Mouse (Mus musculus): ENCODE results near the gene Pias4. TPM values are rescaled to one million over a fixed set of nuclear protein-coding genes. Genes with fewer than 3 reads are reported as not detected.
"Not testable (repeated sequence)": the region's sequence is repeated elsewhere in the genome, so short reads cannot be mapped to it uniquely, and the experiment has no call there.

Gene Pias4
- polyA plus RNA-seq, 1 experiment: 12.5 TPM

DNA sequence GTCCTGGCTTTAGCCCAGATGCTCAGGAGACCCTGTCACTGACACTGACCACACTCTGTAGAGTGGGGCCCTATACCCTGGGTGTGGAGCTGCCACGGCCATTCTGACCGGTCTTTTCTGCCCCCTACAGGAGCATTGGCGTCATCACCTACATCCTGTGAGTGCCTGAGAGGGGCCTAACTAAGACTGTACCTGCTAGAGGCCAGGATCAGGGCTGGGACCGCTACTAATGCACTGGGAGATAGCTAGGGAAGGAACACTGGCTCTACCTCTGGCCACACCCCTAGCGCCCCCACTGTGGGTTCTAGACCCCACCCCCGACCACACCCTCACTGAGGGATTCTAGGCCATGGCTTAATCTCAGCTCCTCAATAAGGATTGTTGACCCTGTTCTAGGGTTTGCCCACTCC lies 23.2 kb upstream of the Pias4 start:
- no peak for DNase-seq (ENCODE audit: low spot score)

DNA sequence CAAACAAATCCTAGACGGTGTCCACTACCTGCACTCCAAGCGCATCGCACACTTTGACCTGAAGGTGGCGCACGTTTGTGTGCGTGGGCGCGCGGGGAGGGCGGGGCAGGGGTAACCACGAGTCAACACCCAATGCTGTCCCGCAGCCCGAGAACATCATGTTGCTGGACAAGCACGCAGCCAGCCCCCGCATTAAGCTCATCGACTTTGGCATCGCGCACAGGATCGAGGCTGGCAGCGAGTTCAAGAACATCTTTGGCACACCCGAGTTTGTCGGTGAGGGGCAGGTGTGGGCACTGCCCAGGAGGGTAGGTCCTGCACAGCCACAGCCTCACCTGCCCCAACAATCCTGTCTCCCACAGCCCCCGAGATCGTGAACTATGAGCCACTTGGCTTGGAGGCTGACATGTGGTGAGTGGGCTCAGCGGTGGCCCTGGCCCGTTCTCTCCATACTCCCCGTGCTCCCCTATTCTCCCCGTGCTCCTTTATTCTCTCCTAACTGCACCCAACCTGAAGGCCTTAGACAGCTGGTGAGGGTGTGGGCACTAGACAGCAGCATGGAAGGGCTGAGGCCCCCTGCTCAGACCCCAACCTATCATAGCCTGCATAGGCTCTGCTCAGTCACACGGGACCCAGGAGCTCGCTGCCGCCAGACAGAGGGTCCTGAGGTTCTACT lies 22.7 kb upstream of the Pias4 start:
- no peak for DNase-seq (ENCODE audit: low spot score)

DNA sequence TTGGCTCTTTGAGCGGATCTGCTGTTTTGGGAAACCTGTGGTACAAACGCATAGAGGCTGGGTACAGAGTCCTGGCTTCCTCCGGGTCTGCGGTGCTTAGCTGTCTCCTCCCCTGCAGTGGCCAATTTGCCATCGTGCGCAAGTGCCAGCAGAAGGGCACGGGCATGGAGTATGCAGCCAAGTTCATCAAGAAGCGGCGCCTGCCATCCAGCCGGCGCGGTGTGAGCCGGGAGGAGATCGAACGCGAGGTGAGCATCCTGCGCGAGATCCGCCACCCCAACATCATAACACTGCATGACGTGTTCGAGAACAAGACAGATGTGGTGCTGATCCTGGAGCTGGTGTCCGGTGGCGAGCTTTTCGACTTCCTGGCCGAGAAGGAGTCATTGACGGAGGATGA lies 22.1 kb upstream of the Pias4 start:
- no peak for DNase-seq (ENCODE audit: low spot score)

DNA sequence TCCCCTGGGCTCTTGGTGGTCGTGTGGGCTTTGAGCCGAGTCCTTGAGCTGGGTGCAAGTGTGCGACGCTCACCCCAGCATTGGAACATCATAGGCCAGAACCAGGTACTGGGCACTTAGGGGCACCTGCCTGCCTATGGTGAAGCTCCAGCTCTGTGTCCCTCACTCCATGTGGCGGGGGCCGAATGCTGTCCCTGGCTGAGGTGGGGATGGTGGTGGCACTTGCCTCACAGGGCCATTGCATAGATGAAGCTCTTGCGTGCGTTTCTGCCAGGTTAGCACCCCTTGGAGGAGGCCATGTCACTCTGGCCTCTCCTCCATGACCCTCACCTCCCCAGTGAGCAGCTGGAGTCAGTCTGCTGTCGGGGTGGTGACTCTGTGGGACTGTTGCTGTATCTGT lies 19.4 kb upstream of the Pias4 start:
- no peak for DNase-seq (ENCODE audit: low spot score)

DNA sequence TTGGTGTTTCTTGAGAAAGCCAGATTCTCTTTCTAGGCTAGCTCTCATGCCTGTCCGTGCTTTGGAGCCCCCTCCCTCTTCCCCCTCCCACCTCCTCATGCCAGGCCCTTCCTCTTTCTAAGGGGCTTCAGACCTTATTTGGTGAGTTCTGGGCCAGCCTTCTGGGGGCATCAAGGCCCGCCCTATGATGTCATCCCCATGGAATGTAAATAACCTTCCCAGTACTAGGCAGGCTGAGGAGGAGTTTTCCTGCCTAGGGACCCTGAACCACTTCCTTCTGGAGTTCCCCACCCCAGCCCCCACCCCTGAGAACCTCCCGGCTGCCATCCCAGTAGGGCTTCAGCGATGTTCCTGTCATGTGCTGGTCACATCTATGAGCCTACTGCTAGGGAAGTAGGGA lies 17.0 kb upstream of the Pias4 start:
- DNase-seq (ENCODE audit: low spot score): no peak

DNA sequence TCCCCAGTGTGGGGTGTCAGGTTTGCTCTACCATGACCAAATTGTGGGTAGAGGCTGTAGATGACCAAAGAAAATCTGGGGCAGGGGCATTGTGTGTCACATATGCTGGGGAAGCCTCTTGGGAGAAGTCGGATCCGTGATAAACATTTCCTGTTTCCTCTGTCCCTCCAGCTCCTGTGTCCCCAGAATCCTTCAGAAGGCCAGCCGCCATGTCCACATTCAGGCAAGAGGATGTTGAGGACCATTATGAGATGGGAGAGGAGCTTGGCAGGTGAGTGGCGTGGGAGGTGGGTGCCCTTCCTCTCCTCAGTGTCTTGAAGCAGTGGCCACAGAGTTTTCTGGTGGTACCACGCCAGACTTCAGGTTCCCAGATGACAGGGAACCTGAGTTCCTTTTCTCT lies 16.1 kb upstream of the Pias4 start, which contains the start of gene 4930442H23Rik:
TSS of gene 4930442H23Rik (minus strand) at position 45 of the 400 bp plus-strand sequence.
- no peak for DNase-seq (ENCODE audit: low spot score)

DNA sequence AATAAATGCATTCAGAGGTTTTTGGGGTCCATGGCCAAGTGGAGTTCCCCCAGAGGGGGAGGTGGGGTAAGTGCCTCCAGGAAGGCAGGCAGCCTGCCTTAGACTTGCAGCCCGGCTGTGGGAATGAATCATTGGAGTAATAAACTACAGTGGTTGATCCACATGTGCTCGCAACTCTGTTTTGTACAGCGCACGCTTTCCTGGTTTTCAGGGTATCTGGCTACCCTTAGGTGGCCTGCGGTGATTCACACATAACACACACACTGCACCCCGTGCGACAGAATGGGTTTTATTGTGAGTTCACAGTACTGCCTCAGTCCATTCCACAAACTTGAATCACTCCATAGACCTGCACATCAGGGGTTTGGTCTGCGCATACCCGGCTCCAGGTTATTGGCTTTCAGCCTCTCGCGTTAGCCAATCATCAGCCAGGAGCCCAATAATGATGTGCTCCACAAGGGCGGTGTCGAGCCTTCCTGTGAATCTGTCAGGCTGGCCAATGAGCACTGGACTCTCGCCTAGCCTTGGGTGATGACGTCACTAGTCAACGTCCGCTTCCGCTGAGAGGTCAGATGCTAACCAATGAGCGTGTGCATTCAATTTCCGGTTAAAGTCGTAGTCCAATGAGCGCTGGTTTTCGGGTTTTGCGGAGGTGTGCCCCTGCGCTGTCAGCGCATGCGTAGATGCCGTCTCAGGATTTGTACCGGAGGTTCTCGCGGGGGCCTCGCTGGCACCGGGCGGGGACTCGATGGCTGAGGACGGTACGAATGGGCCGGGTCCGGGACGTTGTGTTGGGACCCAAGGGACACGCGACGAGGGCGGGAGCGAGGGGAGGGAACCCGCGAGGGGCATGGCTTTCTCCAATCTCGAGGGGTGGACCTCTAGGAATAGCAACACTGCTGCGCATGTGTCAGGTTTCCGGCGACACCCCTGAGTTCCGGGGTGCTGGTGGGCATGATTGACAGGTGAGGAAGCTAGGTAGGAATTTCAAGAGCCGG lies 14.9 kb upstream of the Pias4 start, which contains the start of gene Dapk3:
TSS of gene Dapk3 (plus strand) at position 670 of the 998 bp plus-strand sequence.
- DNase-seq (ENCODE audit: low spot score): peak; percentile 94

DNA sequence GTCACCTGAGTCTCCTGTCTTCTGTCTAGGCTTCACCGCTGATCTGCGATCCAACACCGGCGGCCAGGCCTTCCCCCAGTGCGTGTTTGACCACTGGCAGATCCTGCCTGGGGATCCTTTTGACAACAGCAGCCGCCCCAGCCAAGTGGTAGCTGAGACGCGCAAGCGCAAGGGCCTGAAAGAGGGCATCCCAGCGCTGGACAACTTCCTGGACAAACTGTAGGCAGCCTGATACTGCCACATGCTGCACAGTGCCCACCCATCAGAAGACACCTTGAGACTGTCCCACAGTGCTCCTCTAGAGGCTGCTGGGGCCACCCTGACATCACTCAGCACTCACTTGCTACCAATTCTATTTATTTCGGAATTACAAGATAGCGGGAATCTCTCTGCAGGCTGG lies 14.1 kb upstream of the Pias4 start:
- not testable (repeated sequence) for DNase-seq (ENCODE audit: low spot score)

DNA sequence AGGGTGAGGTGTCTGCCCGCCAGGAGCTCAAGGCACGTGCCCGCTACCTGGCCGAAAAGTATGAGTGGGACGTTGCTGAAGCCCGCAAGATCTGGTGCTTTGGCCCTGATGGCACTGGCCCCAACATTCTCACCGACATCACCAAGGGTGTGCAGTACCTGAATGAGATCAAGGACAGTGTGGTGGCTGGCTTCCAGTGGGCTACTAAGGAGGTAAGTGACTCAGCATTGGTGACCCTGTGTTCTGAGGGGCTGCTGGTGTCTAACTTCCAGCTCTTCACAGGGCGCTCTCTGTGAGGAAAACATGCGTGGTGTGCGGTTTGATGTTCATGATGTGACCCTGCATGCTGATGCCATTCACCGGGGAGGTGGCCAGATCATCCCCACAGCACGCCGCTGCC lies 13.2 kb upstream of the Pias4 start:
- DNase-seq (ENCODE audit: low spot score): no peak

DNA sequence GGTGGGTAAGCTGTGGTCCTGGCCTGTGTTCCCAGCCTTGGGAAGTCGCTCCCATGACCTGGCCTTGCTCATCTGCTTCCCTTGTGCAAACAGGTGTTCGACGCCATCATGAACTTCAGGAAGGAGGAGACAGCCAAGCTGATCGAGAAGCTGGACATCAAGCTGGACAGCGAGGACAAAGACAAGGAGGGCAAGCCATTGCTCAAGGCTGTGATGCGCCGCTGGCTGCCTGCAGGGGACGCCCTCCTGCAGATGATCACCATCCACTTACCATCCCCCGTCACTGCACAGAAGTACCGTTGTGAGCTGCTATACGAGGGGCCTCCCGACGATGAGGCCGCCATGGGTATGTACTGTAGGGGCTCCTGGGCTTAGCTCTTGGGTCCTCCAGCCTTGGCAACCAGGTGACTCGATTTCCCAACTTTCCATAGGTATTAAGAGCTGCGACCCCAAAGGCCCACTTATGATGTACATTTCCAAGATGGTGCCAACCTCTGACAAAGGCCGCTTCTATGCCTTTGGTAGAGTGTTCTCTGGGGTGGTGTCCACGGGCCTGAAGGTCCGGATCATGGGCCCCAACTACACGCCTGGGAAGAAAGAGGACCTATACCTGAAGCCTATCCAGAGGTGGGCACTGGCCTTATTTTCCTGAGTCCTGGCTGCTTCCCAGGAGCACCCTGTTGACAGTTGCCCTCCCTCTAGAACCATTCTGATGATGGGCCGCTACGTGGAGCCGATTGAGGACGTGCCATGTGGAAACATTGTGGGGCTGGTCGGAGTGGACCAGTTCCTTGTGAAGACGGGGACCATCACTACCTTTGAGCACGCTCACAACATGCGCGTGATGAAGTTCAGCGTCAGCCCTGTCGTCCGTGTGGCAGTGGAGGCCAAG lies 12.0 kb upstream of the Pias4 start:
- no peak for DNase-seq (ENCODE audit: low spot score)

DNA sequence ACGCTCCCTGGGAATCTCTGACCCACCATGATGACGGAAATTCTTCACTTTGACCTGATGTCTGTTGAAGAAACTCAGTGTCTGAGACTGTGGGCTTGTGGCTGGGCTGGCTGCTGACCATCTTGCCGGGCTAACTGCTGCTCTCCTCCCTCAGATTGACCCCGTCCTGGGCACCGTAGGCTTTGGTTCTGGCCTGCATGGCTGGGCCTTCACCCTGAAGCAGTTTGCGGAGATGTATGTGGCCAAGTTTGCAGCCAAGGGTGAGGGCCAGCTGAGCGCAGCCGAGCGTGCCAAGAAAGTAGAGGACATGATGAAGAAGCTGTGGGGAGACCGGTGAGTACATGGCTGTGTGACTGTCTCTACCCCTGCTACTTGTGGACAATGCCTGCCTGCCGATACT lies 11.2 kb upstream of the Pias4 start:
- no peak for DNase-seq (ENCODE audit: low spot score)

DNA sequence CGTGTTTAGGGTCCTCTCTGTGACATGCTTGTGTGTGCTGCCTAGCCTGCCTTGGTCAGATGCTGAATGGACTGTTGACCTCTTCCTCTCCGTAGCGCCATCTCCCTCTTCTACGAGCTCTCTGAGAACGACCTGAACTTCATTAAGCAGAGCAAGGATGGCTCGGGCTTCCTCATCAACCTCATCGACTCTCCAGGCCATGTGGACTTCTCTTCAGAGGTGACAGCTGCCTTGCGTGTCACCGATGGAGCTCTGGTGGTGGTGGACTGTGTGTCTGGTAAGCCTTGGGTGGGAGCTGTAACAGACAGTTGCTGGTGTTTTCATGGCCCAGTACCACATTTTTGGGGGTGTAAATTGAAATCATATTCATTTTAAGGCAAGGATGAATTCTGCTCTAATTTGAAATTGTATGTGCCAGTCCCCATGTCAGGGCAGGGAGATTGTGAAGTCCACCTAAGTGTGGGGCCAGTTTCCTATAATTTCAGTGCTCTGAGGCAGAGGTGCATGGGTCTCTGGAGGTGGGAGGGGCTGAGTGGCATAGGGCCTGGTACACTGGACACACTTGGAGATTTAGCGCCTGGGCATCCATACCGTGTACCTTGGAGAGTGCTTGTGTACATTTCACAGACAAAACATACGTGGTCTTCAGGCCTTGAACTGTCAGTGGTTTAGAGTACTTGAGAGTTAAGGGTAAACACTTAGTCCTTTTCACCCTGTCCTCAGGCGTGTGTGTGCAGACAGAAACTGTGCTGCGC lies 10.4 kb upstream of the Pias4 start:
- DNase-seq (ENCODE audit: low spot score): no peak

DNA sequence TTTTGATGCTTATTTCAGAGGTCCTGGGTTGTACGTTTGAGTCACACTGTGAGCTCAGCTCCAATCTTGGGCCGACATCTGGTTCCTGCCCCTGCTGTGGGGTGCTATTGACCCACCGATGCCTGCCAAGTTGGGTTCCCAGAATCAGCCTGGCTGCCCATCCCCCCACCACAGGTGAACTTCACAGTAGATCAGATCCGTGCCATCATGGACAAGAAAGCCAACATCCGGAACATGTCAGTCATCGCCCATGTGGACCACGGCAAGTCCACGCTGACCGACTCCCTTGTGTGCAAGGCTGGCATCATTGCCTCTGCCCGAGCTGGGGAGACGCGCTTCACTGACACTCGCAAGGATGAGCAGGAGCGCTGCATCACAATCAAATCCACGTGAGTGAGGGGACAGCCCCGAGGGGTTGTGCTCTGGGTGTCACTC lies 9.8 kb upstream of the Pias4 start:
- no peak for DNase-seq (ENCODE audit: low spot score)

DNA sequence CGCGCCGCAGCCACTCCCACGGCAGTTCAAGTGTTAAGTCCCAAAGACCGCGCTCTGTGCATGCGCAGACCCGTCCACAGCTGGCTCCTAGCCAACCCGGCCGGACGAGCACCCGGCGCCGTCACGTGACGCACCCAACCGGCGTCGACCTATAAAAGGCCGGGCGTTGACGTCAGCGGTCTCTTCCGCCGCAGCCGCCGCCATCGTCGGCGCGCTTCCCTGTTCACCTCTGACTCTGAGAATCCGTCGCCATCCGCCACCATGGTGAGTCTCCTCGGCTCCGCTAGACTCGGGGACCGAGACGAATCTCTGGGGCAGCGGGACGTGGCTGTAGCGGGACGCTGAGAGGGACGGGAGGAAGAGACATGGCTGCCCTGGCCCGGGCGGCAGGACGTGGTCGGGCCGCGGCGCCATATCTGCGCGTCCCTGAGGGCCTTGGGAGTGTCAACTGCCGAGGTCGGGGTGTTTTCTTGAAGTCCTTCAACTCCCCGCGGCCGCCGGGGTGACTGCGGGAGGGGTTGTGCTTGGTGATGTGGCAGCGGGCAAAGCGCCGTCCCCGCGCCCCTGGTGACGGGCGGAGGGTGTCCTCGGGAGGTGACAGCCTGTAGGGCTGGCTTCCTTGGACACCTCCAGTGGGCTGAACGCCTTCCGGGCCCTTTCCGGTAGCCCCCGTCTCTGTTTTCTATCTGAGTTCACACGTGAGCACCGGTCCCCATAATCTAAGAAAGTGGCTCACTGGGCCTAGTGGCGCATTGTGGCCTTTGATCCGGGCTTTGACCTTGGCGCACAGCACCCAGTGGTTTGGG lies 8.9 kb upstream of the Pias4 start, which contains the start of gene Eef2:
TSS of gene Eef2 (plus strand) at position 166 of the 806 bp plus-strand sequence.
- peak; percentile 100 for DNase-seq (ENCODE audit: low spot score)

DNA sequence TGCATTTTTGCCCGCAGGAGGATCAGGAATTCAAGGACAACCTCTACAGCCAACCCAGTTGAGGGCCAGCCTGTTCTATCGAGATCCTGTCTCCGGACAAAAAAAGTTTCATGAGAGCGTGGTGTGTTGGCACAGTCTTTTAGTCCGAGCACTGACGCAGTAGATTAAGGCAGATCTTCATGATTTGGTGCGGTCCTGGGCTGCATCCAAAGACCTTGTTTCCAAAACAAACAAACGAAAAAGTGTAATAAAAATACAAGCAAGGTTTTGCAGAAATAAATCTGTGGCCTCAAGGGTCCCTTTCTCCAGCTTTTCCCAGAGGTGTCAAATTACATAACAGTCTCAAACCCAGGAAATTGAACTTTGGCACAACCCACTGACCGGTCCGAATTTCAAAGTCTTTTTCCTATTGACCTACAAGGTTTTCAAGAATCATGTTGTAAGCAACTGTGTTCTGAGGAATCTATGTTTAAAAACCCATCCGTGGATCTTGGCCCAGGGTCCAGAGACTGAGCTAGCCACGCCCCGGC lies 8.3 kb upstream of the Pias4 start:
- no peak for DNase-seq (ENCODE audit: low spot score)

DNA sequence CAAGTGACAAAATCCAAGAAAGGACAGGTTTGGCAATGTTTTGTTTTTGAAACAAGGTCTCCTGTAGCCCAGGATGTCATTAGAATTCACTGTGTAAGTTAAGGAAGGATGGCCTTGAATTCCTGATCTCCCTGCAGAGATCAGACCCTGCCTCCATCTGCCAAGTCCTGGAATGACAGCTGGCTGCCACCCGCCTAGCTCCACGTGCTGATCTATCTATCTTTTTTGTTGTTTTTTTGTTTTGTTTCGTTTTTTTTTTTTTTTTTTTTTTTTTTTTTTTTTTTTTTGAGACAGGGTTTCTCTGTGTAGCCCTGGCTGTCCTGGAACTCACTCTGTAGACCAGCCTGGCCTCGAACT lies 7.6 kb upstream of the Pias4 start:
- not testable (repeated sequence) for DNase-seq (ENCODE audit: low spot score)

DNA sequence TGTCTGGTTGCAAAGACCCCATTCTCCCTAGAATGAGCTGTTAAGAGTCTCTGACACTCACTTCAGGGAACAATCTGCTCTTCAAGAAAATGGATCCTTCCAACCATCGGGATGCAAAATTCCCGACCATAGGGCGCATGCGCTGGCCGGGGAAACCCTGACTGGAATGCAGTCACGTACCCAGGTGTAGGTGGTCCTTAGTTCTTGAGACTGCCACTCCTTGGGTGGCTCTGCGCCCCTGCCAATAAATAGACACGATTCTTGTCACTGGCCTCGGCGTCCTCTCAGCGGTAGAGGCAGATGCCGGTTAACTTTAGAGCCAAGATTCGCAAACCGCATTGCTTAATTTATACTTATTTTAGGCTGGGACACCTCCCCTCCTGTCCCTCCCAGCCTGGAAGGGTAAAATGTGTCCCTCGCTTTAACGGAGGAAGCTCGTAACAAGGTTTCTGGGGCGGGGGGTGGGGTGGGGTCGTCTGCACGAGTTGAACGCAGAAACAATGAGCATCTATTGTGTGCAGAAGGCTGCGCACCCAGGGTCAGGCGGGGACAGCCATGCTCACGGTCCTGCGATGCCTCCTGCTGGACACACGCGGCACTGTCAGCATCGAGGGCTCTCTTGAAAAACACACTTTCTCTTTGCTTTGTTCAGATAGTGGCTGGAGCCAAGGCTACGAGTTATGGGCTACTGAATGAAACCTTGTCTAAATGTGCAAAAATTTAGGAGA lies 7.1 kb upstream of the Pias4 start:
- no peak for DNase-seq (ENCODE audit: low spot score)

DNA sequence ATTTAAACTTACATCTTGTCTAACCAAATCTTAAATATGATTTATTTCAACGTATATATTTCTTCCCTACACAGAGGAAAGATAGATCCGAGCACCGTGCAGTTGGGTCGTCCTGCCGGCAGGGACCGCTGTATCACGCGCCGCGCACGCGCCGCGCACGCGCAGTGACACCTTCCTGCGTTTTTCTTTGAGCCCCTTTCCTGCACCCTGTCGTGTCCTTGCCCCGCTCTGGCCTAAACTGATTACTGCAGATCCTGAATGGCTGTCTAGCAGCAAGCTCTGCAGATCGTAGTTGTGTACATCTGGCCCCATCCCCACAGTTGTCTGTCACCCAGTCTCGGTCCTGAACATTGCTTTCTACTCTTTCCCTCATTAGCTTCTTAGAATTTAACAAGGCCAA lies 5.4 kb upstream of the Pias4 start:
- no peak for DNase-seq (ENCODE audit: low spot score)

DNA sequence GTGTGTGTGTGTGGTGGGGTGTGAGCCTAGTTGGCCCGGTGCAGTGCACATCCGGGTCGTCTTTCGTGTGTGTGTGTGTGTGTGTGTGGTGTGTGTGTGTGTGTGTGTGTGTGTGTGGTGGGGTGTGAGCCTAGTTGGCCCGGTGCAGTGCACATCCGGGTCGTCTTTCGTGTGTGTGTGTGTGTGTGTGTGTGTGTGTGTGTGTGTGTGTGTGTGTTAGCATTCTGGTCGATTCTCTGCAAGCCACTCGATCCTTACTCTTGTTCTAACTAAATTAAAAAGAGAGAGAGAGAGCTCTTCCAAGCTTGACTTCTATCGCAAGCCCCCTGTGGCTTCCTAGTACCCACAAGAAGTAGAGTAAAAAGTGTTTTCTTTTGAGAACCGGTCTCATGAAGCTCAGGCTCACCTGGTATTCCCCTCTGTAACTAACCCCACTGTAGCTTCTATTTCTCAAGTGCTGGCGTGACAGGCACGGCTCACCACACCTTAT lies 1.7 kb upstream of the Pias4 start:
- DNase-seq (ENCODE audit: low spot score): not testable (repeated sequence)
